Mouse (Mus musculus) myocyte (in vitro differentiated cells): Measurements from ENCODE around the gene Rab36. TPM values are rescaled to one million over a fixed set of nuclear protein-coding genes. Genes with fewer than 3 reads are reported as not detected.

Source experiments
- H3K27me3 ChIP-seq: one replicate; pipeline ENCODE4 v1.6.1; 2011; ENCODE audit not compliant: control insufficient read depth, insufficient read depth, insufficient read length
- H3K36me3 ChIP-seq: one replicate; pipeline ENCODE4 v1.6.1; 2011; ENCODE audit not compliant: control insufficient read depth, insufficient read depth
- H3K4me2 ChIP-seq: one replicate; pipeline ENCODE4 v1.6.1; 2011; ENCODE audit warnings: low read depth, control low read depth
- H3K4me3 ChIP-seq: one replicate; pipeline ENCODE4 v1.5.1; 2011; ENCODE audit warnings: mild to moderate bottlenecking, control low read depth, moderate library complexity
- H3K79me2 ChIP-seq: one replicate; pipeline ENCODE4 v1.6.1; 2011; ENCODE audit not compliant: control insufficient read depth, insufficient read depth
- H3ac ChIP-seq: one replicate; pipeline ENCODE4 v1.6.1; 2011; ENCODE audit not compliant: control insufficient read depth, insufficient read length
- CEBPB ChIP-seq: IDR thresholded peaks from 2 replicates; pipeline ENCODE4 v1.6.1; 2011; ENCODE audit warnings: mild to moderate bottlenecking, moderate library complexity; ENCODE audit not compliant: poor library complexity, insufficient read depth, severe bottlenecking
- E2F4 ChIP-seq: IDR thresholded peaks from one replicate; pipeline ENCODE4 v1.6.1; 2011; ENCODE audit warnings: mild to moderate bottlenecking, control low read depth, moderate library complexity; ENCODE audit not compliant: insufficient read depth
- MAX ChIP-seq: IDR thresholded peaks from one replicate; pipeline ENCODE4 v1.6.1; 2011; ENCODE audit warnings: low read depth, mild to moderate bottlenecking, control low read depth
- MYOD1 ChIP-seq, 3 experiments: IDR thresholded peaks; one replicate each; pipeline ENCODE4 v1.6.1; 2011; ENCODE audit warnings: control low read depth in 2 of 3, low read depth in 2 of 3, mild to moderate bottlenecking in 2 of 3, moderate library complexity in 1 of 3; ENCODE audit not compliant: insufficient read length in 2 of 3, control insufficient read depth in 1 of 3
- MYOG ChIP-seq, 3 experiments: IDR thresholded peaks; one replicate each; pipeline ENCODE4 v1.6.1; 2011; ENCODE audit warnings: control low read depth in 2 of 3, low read depth in 2 of 3, mild to moderate bottlenecking in 2 of 3; ENCODE audit not compliant: insufficient read length in 2 of 3, control insufficient read depth in 1 of 3, insufficient read depth in 1 of 3
- POLR2A ChIP-seq: IDR thresholded peaks from one replicate; pipeline ENCODE4 v1.6.1; 2011; ENCODE audit warnings: low read depth, mild to moderate bottlenecking, control low read depth, moderate library complexity; ENCODE audit not compliant: insufficient read length
- POLR2AphosphoS2 ChIP-seq: IDR thresholded peaks from one replicate; pipeline ENCODE4 v1.6.1; 2011; ENCODE audit warnings: low read depth, control low read depth; ENCODE audit not compliant: insufficient read length
- REST ChIP-seq: IDR thresholded peaks from one replicate; pipeline ENCODE4 v1.6.1; 2011; ENCODE audit warnings: mild to moderate bottlenecking, control low read depth, moderate library complexity; ENCODE audit not compliant: insufficient read depth, insufficient read length
- SRF ChIP-seq: IDR thresholded peaks from one replicate; pipeline ENCODE4 v1.6.1; 2011; ENCODE audit warnings: low read depth; ENCODE audit not compliant: control insufficient read depth, insufficient read length
- TCF12 ChIP-seq: IDR thresholded peaks from one replicate; pipeline ENCODE4 v1.6.1; 2011; ENCODE audit warnings: mild to moderate bottlenecking, control low read depth; ENCODE audit not compliant: poor library complexity, insufficient read depth, severe bottlenecking
- TCF3 ChIP-seq: IDR thresholded peaks from one replicate; pipeline ENCODE4 v1.6.1; 2011; ENCODE audit warnings: low read depth, control low read depth; ENCODE audit not compliant: insufficient read length
- USF1 ChIP-seq: IDR thresholded peaks from one replicate; pipeline ENCODE4 v1.6.1; 2011; ENCODE audit warnings: low read depth, mild to moderate bottlenecking, control low read depth, moderate library complexity
- polyA plus RNA-seq: library from polyadenylated mRNA; unstranded; fragments of >200 nt; fragmentation: generic; extraction: Trizol; gene quantifications from one replicate; pipeline ENCODE4 v1.2.1, GENCODE M21; 2012; ENCODE audit warnings: missing spikeins

The Rab36 gene
- polyA plus RNA-seq, 1 experiment, result 0.83 TPM

DNA sequence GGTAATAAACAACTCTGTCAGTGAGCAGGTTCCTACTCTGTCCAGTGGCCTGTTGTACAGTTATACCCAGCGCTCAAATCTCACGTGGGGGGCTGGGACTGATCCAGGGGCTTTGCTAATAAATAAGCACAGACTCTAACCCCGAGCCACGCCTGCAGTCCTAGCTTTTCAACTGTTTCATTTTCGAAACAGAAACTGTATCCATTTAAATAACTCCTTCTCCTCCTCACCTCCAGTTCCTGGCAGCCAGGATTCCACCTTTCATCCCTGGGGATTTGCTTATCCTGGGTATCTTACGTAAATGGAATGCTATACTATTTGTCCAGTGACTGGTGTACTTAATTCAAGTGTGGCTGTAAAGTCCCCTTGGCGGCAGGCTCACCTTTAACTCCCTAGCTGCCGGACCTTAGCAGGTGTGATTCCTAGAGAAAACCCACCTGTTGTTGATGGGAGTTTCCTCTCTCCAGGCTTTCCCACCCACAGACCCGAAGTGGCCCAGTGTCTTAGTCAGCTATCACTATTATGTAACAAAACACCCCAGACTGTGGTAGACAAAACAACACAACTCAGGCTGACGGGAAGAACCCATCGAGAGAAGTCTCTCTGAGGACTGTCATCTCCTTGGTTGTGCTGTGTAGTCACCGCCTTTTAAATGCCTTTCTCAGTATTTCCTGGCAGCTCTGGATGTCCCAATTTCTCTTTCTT is 31.9 kb downstream of the Rab36 start:
- Histone ChIP-seq H3K79me2 (peaks cover 69% of the 10 kb centered on the region), H3K4me2 (peak overlapping the region; percentile 25), H3K4me3 (no peak overlapping the region), H3K27me3 (no peaks in the 10 kb centered on the region), H3K36me3 (no peaks in the 10 kb centered on the region), H3ac (no peak overlapping the region)
- TF ChIP-seq MYOD1 (IDR thresholded peaks at IDR 0.05; ENCODE audit: control insufficient read depth in 1 of 3, insufficient read length in 2 of 3, low read depth in 2 of 3) (peak in 1 of 3 experiments; percentile 28), REST (no peak)

- H3K36me3 ChIP-seq, result no peaks in the 10 kb centered on the region
- peaks cover 60% of the 10 kb centered on the region for H3K79me2 ChIP-seq
- H3K4me3 ChIP-seq, result no peak overlapping the region
- no peaks in the 10 kb centered on the region for H3K27me3 ChIP-seq
- H3K4me2 ChIP-seq, result peak overlapping the region; percentile 42
- no peak overlapping the region for H3ac ChIP-seq
- TF ChIP-seq TCF12 (no peak), TCF3 (no peak), REST (no peak), POLR2A (no peak), MYOD1 (IDR thresholded peaks at IDR 0.05; ENCODE audit: control insufficient read depth in 1 of 3, insufficient read length in 2 of 3, low read depth in 2 of 3) (no peak), MAX (no peak), POLR2AphosphoS2 (no peak), CEBPB (no peak), SRF (no peak), MYOG (IDR thresholded peaks at IDR 0.05; ENCODE audit: control insufficient read depth in 1 of 3, insufficient read depth in 1 of 3, insufficient read length in 2 of 3, low read depth in 2 of 3) (no peak), E2F4 (no peak), USF1 (no peak)
These were observed 33.6 kb downstream of the Rab36 start for GRCm38 (mm10) chr10:75070281-75070976.

DNA sequence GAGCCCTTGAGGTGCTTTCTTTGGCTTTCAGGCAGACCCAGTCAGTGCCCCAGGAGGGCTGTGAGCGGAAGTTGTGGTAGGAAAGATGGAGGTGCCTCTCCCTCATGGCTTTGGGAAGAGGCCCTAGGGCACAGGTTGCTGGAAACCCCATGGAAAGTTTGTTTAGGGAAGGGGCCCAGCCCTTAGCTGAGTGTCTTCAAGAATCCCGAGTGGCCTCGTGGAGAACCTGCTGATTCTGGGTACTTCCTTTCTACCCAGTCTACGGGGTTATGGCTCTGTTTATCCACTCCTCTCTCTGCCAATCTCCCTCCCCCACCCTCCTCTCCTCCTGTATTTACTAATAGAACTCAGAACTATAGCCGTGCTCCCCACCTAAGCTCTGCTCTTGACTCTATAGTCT is 38.8 kb downstream of the Rab36 start:
- H3K4me2 ChIP-seq, result no peak overlapping the region
- peaks cover 64% of the 10 kb centered on the region for H3K79me2 ChIP-seq
- no peaks in the 10 kb centered on the region for H3K27me3 ChIP-seq
- no peak for TF ChIP-seq CEBPB
- no peak for TF ChIP-seq POLR2A
- TF ChIP-seq MAX, result no peak
- no peak for TF ChIP-seq E2F4
- TF ChIP-seq POLR2AphosphoS2, result no peak
- H3K36me3 ChIP-seq, result no peaks in the 10 kb centered on the region
- no peak overlapping the region for H3K4me3 ChIP-seq
- no peak overlapping the region for H3ac ChIP-seq

- H3ac ChIP-seq, result no peak overlapping the region
- no peaks in the 10 kb centered on the region for H3K27me3 ChIP-seq
- TF ChIP-seq E2F4 (no peak), MAX (no peak), MYOG (IDR thresholded peaks at IDR 0.05; ENCODE audit: control insufficient read depth in 1 of 3, insufficient read depth in 1 of 3, insufficient read length in 2 of 3, low read depth in 2 of 3) (peak in 1 of 3 experiments; percentile 51), TCF12 (no peak), SRF (no peak), REST (no peak), MYOD1 (IDR thresholded peaks at IDR 0.05; ENCODE audit: control insufficient read depth in 1 of 3, insufficient read length in 2 of 3, low read depth in 2 of 3) (peak in 2 of 3 experiments; percentile 3 to 27)
- no peak overlapping the region for H3K4me2 ChIP-seq
- no peaks in the 10 kb centered on the region for H3K36me3 ChIP-seq
- H3K4me3 ChIP-seq, result no peak overlapping the region
- peaks cover 36% of the 10 kb centered on the region for H3K79me2 ChIP-seq
These were observed 41.6 kb downstream of the Rab36 start for GRCm38 (mm10) chr10:75078174-75079128.
